Mouse (Mus musculus): ENCODE results near the gene Fnip2. TPM values are rescaled to one million over a fixed set of nuclear protein-coding genes. Genes with fewer than 3 reads are reported as not detected.

The Fnip2 gene
- polyA plus RNA-seq, 1 experiment: 19.7 TPM

GRCm38 (mm10) chr3:79490102-79490501, 77.5 kb downstream of the Fnip2 start:
- no peaks in the 10 kb centered on the region for H3K4me1 ChIP-seq (ENCODE audit: control insufficient read depth, insufficient read depth, low read length)
- H3K27ac ChIP-seq (ENCODE audit: insufficient read depth, low read length): no peak overlapping the region
- no peak overlapping the region for H3K4me3 ChIP-seq (ENCODE audit: insufficient read depth, low read length)
- TF ChIP-seq POLR2A (IDR thresholded peaks at IDR 0.05; ENCODE audit: low read depth, low read length) (no peak), CTCF (IDR thresholded peaks at IDR 0.05; ENCODE audit: borderline replicate concordance, insufficient read depth, low read length) (no peak)

GRCm38 (mm10) chr3:79488025-79488424, 79.6 kb downstream of the Fnip2 start:
- no peaks in the 10 kb centered on the region for H3K4me1 ChIP-seq (ENCODE audit: control insufficient read depth, insufficient read depth, low read length)
- no peak for TF ChIP-seq POLR2A (IDR thresholded peaks at IDR 0.05; ENCODE audit: low read depth, low read length)
- no peak for TF ChIP-seq CTCF (IDR thresholded peaks at IDR 0.05; ENCODE audit: borderline replicate concordance, insufficient read depth, low read length)
- H3K27ac ChIP-seq (ENCODE audit: insufficient read depth, low read length): no peak overlapping the region

GRCm38 (mm10) chr3:79484286-79485063, 83.1 kb downstream of the Fnip2 start:
- TF ChIP-seq CTCF (IDR thresholded peaks at IDR 0.05; ENCODE audit: borderline replicate concordance, insufficient read depth, low read length) (no peak), POLR2A (IDR thresholded peaks at IDR 0.05; ENCODE audit: low read depth, low read length) (no peak)
- no peak overlapping the region for H3K4me3 ChIP-seq (ENCODE audit: insufficient read depth, low read length)
- H3K4me1 ChIP-seq (ENCODE audit: control insufficient read depth, insufficient read depth, low read length): no peaks in the 10 kb centered on the region
- no peak overlapping the region for H3K27ac ChIP-seq (ENCODE audit: insufficient read depth, low read length)

More at GRCm38 (mm10) chr3:79488025-79488424, 79.6 kb downstream of the Fnip2 start:
- no peak overlapping the region for H3K4me3 ChIP-seq (ENCODE audit: insufficient read depth, low read length)

GRCm38 (mm10) chr3:79478880-79479279, 88.7 kb downstream of the Fnip2 start:
- TF ChIP-seq POLR2A (IDR thresholded peaks at IDR 0.05; ENCODE audit: low read depth, low read length): no peak
- no peak for TF ChIP-seq CTCF (IDR thresholded peaks at IDR 0.05; ENCODE audit: borderline replicate concordance, insufficient read depth, low read length)
- Histone ChIP-seq H3K27ac (ENCODE audit: insufficient read depth, low read length) (no peak overlapping the region), H3K4me3 (ENCODE audit: insufficient read depth, low read length) (no peak overlapping the region), H3K4me1 (ENCODE audit: control insufficient read depth, insufficient read depth, low read length) (no peaks in the 10 kb centered on the region)

GRCm38 (mm10) chr3:79478400-79478799, 89.2 kb downstream of the Fnip2 start:
- Histone ChIP-seq H3K4me3 (ENCODE audit: insufficient read depth, low read length) (no peak overlapping the region), H3K27ac (ENCODE audit: insufficient read depth, low read length) (no peak overlapping the region), H3K4me1 (ENCODE audit: control insufficient read depth, insufficient read depth, low read length) (no peaks in the 10 kb centered on the region)
- no peak for TF ChIP-seq CTCF (IDR thresholded peaks at IDR 0.05; ENCODE audit: borderline replicate concordance, insufficient read depth, low read length)
- TF ChIP-seq POLR2A (IDR thresholded peaks at IDR 0.05; ENCODE audit: low read depth, low read length): no peak

GRCm38 (mm10) chr3:79475980-79476379, 91.6 kb downstream of the Fnip2 start:
- H3K4me1 ChIP-seq (ENCODE audit: control insufficient read depth, insufficient read depth, low read length): no peaks in the 10 kb centered on the region
- no peak overlapping the region for H3K27ac ChIP-seq (ENCODE audit: insufficient read depth, low read length)
- H3K4me3 ChIP-seq (ENCODE audit: insufficient read depth, low read length): no peak overlapping the region
- no peak for TF ChIP-seq CTCF (IDR thresholded peaks at IDR 0.05; ENCODE audit: borderline replicate concordance, insufficient read depth, low read length)
- TF ChIP-seq POLR2A (IDR thresholded peaks at IDR 0.05; ENCODE audit: low read depth, low read length): no peak

- H3K4me3 ChIP-seq (ENCODE audit: insufficient read depth, low read length): no peak overlapping the region
- TF ChIP-seq CTCF (IDR thresholded peaks at IDR 0.05; ENCODE audit: borderline replicate concordance, insufficient read depth, low read length) (no peak), POLR2A (IDR thresholded peaks at IDR 0.05; ENCODE audit: low read depth, low read length) (no peak)
- no peaks in the 10 kb centered on the region for H3K4me1 ChIP-seq (ENCODE audit: control insufficient read depth, insufficient read depth, low read length)
- H3K27ac ChIP-seq (ENCODE audit: insufficient read depth, low read length): no peak overlapping the region
Measured at GRCm38 (mm10) chr3:79474911-79475310, 92.7 kb downstream of the Fnip2 start.

- TF ChIP-seq POLR2A (IDR thresholded peaks at IDR 0.05; ENCODE audit: low read depth, low read length) (no peak), CTCF (IDR thresholded peaks at IDR 0.05; ENCODE audit: borderline replicate concordance, insufficient read depth, low read length) (no peak)
- no peak overlapping the region for H3K27ac ChIP-seq (ENCODE audit: insufficient read depth, low read length)
Measured at GRCm38 (mm10) chr3:79472362-79472761, 95.2 kb downstream of the Fnip2 start.

GRCm38 (mm10) chr3:79469440-79469839, 98.2 kb downstream of the Fnip2 start:
- TF ChIP-seq CTCF (IDR thresholded peaks at IDR 0.05; ENCODE audit: borderline replicate concordance, insufficient read depth, low read length) (no peak), POLR2A (IDR thresholded peaks at IDR 0.05; ENCODE audit: low read depth, low read length) (no peak)
- Histone ChIP-seq H3K4me1 (ENCODE audit: control insufficient read depth, insufficient read depth, low read length) (no peaks in the 10 kb centered on the region), H3K4me3 (ENCODE audit: insufficient read depth, low read length) (no peak overlapping the region), H3K27ac (ENCODE audit: insufficient read depth, low read length) (no peak overlapping the region)

More at GRCm38 (mm10) chr3:79472362-79472761, 95.2 kb downstream of the Fnip2 start:
- no peaks in the 10 kb centered on the region for H3K4me1 ChIP-seq (ENCODE audit: control insufficient read depth, insufficient read depth, low read length)
- H3K4me3 ChIP-seq (ENCODE audit: insufficient read depth, low read length): no peak overlapping the region

- Histone ChIP-seq H3K27ac (ENCODE audit: insufficient read depth, low read length) (no peak overlapping the region), H3K4me3 (ENCODE audit: insufficient read depth, low read length) (no peak overlapping the region), H3K4me1 (ENCODE audit: control insufficient read depth, insufficient read depth, low read length) (no peaks in the 10 kb centered on the region)
- TF ChIP-seq POLR2A (IDR thresholded peaks at IDR 0.05; ENCODE audit: low read depth, low read length) (no peak), CTCF (IDR thresholded peaks at IDR 0.05; ENCODE audit: borderline replicate concordance, insufficient read depth, low read length) (no peak)
Measured at GRCm38 (mm10) chr3:79458651-79459275, 108.8 kb downstream of the Fnip2 start.

All from embryonic fibroblast, embryonic 13.5 days (primary cell).